Mouse (Mus musculus) small intestine, adult 2 months (tissue): ENCODE results near the gene Cnnm1.

Experiments used
- CTCF ChIP-seq: fragments of 200-500 bp; IDR thresholded peaks from 2 replicates; pipeline ENCODE4 v1.5.1; 2012; ENCODE audit warnings: low read depth, mild to moderate bottlenecking, control low read depth, inconsistent platforms, low read length, moderate library complexity, mixed read lengths; ENCODE audit not compliant: insufficient replicate concordance, insufficient read length; ENCODE audit errors: extremely low read depth
- POLR2A ChIP-seq: fragments of 200-500 bp; IDR thresholded peaks from 2 replicates; pipeline ENCODE4 v1.6.1; 2012; ENCODE audit warnings: low read depth, mild to moderate bottlenecking, control low read depth, inconsistent platforms, low read length, moderate library complexity

DNA sequence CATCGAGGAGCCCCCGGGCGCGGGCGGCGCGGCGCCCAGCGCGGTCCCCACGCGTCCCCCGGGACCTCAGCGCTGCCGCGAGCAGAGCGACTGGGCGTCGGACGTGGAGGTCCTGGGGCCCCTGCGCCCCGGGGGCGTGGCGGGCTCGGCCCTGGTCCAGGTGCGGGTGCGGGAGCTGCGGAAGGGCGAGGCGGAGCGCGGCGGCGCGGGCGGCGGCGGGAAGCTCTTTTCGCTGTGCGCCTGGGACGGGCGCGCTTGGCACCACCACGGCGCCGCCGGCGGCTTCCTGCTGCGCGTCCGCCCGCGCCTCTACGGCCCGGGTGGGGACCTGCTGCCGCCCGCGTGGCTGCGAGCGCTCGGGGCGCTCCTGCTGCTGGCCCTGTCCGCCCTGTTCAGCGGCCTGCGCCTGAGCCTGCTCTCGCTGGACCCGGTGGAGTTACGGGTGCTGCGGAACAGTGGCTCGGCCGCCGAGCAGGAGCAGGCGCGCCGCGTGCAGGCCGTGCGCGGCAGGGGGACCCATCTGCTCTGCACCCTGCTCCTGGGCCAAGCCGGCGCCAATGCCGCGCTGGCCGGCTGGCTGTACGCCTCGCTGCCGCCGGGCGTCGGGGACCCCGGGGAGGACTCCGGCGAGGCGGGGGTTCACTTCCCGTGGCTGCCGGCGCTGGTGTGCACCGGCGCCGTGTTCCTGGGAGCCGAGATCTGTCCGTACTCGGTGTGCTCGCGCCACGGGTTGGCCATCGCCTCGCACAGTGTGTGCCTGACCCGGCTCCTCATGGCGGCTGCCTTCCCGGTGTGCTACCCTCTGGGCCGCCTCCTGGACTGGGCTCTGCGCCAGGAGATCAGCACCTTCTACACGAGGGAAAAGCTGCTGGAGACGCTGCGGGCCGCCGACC, 778 bp downstream of the Cnnm1 start:
- no peak for TF ChIP-seq CTCF
- TF ChIP-seq POLR2A, result no peak
